Mouse (Mus musculus) left cerebral cortex, adult 8-10 months (tissue): Measurements from ENCODE around the gene Capza2. TPM values are rescaled to one million over a fixed set of nuclear protein-coding genes. Genes with fewer than 3 reads are reported as not detected.

Experiments
- DNase-seq, 2 experiments: peaks; one replicate each; pipeline ENCODE4 v3.0.0; 2022; ENCODE audit warnings: low spot score in 2 of 2
- total RNA-seq, 4 experiments: library from RNA; stranded (reverse); gene quantifications; 2 replicates each; pipeline ENCODE4 v1.2.4; 2022

Gene Capza2
- 100 to 1,000 TPM; 215 to 233 (median 225) TPM for total RNA-seq

DNA sequence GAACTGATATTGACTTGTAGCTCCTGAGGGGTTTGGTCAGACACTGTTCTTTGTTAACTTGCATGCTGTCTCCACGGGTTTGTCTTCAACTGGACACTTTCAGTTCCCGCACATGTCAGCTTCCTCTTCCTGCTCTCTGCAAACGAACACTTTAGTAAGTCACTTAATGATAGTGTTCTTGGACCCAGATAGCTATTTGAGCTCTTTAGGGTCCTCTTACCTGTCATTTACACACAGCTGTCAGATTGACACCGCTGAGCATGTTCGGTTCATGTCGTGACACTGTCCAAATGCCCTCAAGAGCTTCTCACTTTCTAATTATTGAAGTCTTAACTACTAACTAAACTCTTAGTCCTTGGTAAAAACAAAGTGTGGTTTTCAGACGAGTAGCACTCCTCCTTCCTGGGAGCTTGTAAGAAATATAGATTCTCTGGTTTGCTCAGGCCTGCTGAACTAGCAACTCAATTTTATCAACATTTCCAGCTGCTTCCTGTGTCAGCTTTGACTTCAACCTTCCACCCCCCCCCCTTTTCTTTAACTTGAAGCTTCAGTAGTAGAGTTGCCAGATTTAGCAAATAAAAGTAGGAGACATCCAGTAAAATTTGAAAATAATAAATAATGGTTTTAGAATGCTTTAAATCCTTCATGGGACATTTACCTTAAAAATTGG, at the start of gene Capza2:
Gene Capza2 (plus strand): TSS at position 620 of the 670 bp plus-strand sequence.
- DNase-seq, result no peak

DNA sequence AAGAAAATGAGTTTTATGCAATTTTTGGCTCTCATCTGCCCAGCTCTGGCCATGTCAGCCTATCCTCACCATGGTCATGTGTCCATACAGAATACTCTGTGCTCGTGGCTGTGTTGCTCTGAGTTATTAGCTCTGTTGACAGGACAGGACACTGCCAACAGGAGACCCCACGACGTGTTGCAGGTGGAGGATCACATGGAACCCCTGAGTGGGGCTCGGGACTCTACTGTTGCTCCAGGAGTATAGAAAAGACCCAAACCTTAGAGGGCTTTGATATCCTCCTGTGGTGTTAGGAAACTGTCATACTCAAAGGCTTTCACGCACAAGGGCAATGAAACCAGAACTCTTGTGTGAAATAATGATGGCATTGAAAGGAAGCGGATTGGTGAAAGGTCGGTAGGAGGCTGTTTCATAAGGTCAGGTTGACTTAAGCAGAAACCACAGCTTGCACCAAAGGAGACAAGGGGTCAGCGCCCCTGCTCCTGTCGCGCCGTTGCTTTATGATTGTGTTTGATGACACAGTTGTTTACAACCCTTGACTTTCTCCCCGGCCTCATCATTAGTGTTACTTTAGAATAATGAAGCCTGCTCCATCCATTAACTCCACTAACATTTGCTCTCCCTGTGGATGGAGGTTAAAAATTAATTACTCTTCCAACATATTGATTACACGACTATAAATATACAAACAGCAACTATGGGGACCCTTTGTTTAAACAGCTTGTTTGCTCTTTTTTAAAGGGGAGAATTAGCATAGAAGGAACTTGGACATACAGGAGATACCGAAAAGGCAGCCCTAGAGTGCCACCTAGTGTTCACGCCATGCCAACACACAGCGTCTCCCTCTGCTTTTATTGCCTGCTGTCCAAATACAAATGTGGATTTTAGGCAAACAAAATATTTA, 46.7 kb upstream of the Capza2 start:
- peak; percentile 30 to 47 for DNase-seq

DNA sequence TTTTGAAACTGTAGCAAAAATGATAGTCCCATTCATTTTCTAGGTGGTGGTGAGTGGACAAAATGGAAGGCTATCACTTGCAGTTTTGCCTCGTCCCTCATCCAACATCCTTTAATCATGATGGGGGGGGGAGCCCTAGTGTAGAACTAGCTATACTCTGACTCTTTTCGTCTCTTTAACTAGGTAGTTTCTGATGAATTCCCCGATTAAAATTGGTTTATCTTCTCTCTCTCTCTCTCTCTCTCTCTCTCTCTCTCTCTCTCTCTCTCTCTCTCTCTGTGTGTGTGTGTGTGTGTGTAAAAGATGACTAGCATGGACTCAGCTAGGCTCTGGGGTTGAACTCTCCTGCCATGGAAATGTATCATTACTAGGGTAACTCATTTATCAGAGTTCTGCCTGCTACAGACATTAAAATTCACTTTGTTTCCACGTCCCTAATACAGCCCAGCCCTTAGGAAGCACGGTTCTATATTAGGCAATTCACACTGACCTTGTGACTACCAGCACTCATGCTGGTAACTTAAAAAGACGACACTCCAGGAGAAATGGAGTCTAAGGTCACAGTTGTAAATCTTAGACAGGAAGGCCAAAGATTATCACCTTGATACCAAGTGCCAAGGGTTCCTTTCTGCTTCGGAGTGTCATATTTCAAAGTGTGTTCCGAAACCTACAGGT, 45.9 kb upstream of the Capza2 start:
- DNase-seq, result no peak

- no peak for DNase-seq
These were observed 42.1 kb upstream of the Capza2 start for GRCm38 (mm10) chr6:17593971-17594370.

DNA sequence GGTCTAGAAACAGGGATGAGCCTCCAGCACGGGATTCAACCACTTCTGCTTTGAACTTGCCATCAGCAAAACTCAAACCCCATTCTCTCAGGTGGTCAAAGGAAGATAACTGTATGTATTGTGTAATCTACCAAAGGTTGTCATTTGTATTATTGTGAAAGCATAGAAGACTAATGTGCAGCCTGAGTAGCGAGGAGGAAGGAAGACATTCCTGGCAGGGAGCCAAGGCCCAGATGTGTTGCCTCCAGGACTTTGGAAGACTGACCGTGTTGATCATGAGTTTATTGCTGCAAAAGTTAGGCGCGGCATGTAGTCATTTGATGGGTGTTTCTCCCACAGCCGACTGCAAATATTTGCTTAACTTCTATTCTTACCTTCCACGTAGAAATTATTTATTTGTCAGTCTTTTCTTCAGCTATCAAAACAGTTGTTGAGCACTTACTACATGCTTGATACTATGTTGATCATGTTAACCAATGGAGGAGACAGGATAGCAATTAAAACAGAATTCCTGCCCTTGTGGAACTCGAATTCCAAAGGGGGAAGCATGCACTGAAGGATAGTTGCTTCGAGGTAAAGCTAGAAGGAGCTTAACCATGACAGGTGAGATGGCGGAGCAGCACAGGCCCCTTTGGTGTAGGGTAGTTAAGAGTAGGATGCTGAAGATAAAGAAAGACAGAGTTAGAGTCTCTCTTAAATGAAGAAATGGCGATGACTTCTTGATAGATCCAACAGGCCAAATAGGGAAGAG, 40.1 kb upstream of the Capza2 start:
- no peak for DNase-seq

- no peak for DNase-seq
These were observed 36.7 kb upstream of the Capza2 start for GRCm38 (mm10) chr6:17599373-17599772.

- DNase-seq, result no peak
These were observed 34.5 kb upstream of the Capza2 start for GRCm38 (mm10) chr6:17601526-17601925.

DNA sequence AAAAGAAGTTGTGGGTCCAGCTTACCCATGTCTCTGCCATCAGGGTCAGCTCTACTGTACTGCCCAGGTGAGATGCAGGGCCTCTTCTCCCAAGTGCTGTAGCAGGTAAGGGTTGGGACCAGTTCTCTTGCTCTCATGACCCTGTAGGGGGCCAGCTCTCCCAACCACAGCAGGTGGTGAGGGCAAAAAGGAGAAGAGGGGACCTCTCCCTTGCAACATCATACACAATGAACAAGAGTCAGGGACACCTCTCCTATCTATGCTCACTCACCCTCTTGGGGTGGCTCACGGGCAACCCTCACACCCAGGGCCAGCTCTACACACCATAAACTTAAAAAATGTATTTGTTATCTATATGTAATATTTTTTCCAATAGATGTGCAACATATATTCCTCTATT, 29.1 kb upstream of the Capza2 start:
- DNase-seq, result no peak

GRCm38 (mm10) chr6:17611352-17612010, 24.6 kb upstream of the Capza2 start:
- no peak for DNase-seq

GRCm38 (mm10) chr6:17612652-17613051, 23.4 kb upstream of the Capza2 start:
- no peak for DNase-seq

DNA sequence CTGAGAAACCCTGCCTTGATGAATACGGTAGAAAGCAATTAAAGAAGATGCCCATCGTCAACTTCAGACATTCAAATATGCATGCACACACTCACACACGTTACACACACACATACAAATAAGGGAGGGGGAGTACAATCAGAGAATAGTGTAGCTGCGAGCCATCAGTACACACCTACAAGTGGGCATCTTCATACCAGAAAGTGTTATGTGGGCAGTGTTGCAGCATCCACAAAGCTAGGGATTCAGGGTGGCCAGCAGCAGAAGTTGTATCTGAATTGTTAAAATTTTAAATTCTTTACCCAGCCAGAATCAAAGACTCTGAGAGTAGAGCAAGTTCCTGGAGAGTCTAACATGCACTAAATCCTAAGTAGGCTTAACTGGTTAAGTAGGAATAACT, 15.2 kb upstream of the Capza2 start:
- no peak for DNase-seq

DNA sequence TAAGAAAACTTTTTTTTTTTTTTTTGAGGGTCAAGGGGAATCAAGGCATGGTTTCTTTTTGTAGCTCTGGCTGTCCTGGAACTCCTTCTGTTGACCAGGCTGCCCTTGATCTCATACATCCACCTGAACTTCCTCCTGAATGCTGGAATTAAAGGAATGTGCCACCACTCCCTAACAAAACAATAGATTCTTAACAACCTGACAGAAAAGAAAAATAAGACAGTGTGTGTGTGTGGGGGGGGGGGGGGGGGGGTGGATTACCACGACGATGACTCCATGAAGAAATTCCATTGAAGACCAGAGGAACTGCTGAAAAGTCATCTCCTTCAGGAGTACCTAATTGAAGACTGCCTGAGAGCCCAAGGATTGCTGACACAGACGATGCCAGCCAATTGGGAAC, 14.6 kb upstream of the Capza2 start:
- no peak for DNase-seq

GRCm38 (mm10) chr6:17628701-17629455, 7.2 kb upstream of the Capza2 start:
- DNase-seq, result no peak

- no peak for DNase-seq
These were observed 6.3 kb upstream of the Capza2 start for GRCm38 (mm10) chr6:17629756-17630155.

DNA sequence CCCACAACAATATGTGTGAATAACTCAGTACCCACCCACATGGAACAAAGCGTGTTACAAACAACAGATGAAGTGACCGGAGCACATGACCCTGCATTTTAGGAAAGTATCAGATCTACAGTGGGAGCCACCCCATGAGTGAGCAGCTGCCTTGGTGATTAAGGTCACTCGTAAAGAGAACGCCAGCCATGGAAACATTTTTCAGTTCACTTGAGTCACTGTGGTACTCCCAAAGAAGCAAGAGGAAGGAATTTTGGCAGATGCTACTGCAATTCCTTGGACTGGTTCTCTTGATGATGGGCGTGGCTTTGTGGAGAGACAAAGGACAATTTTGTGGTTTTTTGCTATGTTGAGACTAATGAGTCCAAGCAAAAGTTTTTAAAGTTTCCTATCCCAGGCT, 4.4 kb upstream of the Capza2 start:
- DNase-seq, result no peak

DNA sequence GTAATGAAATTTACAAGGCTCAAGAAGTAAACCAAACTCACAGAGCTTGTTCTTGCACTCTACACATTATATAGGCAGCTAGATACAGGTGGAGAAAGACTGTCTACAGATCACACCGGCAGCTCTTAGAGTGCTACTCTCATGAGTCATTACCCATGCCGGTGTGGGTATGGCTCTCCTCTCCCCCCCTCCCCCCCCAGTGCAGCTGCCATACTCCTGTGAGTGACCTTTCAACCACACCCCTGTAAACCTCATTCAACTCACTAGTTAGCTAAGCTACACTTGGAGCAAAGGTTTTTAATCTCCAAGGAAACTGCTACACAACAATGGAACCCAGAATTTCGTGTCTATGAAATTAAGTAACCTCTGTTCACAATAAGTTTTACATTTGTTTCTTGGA, 2.2 kb upstream of the Capza2 start:
- no peak for DNase-seq

GRCm38 (mm10) chr6:17634992-17635391, 1.0 kb upstream of the Capza2 start:
- no peak for DNase-seq

GRCm38 (mm10) chr6:17636764-17637170, 733 bp downstream of the Capza2 start:
- DNase-seq, result peak; percentile 77 to 94

DNA sequence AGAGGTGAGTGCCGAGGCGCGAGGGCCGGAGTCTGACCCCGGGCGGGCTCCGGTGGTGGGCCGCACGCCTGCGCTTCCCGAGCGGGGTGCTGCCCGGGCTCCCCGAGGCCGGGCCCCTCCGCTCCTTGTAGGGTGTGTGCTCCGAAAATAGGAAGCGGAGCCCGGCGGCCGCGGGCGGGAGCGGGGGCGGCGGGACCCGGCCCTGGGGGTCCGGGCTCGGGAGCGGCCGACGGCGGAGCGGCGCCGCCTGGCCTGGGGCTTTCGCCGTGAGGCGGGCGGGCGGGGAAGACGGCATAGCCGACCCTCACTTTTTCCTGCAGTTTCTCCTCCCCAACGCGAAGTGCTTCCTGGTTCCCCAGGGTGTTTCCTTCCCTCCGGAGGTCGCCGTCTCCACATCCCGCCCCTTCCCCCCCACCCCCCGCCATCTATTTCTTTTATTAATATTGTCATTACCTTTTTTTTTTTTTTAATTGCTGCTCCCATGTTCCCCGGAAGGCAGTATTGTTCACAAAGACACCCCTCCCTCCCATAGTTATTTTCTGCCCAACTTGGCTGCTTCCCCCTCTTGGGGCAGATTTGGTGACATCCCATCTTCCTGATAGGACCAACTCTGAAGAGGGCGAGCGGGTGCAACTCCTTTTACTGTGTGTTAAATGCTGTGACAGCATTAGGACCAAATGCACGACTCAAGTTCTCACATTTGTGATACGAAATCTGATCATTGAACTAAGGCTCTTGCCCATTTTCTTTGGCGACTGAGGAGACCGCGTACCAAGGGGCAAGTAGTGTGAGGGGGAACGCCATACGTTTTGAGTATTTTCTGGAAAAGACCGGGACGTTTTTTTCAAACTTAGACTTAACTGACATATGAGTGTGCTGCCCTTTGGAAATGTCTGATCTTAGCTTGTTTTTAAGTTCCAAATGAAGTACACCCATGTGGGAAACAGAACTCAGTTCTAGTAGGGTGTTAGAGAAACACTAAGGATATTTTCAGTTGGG, 1.5 kb downstream of the Capza2 start:
- peak in 1 of 2 experiments; percentile 22 for DNase-seq
